Mouse (Mus musculus) lung, adult 2 months (tissue): ENCODE results near the gene Zfp57.

Experiments
- CTCF ChIP-seq: fragments of 200-500 bp; IDR thresholded peaks from 2 replicates; pipeline ENCODE4 v1.5.1; 2011; ENCODE audit warnings: mild to moderate bottlenecking, low read length, control low read depth; ENCODE audit not compliant: insufficient read depth
- POLR2A ChIP-seq: fragments of 200-500 bp; IDR thresholded peaks from 2 replicates; pipeline ENCODE4 v1.6.1; 2011; ENCODE audit warnings: low read depth, mild to moderate bottlenecking, control low read depth, low read length, borderline replicate concordance; ENCODE audit errors: extremely low read depth

DNA sequence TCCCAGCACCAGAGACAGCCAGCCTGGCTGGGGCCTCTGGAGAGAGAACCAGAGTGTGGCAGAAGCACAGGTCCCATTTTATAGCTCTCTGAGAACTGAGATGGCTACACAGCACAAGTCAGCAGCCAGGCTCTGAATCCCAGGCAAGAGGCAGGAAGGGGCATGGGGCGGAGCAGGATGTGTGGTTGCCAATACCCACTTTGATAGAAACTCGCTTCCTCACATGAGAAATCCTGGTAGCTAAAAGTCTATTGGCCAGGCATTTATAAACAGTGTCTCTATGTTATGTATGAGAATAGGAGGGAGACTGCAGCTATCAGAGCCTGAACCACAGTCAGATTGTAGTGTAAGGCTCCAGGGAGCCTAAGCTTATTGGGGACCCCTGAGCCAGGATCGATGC is 28.2 kb upstream of the Zfp57 start:
- TF ChIP-seq POLR2A (no peak), CTCF (no peak)
